9 mouse cellular contexts compared by ENCODE assay signal in the genomic region with DNA sequence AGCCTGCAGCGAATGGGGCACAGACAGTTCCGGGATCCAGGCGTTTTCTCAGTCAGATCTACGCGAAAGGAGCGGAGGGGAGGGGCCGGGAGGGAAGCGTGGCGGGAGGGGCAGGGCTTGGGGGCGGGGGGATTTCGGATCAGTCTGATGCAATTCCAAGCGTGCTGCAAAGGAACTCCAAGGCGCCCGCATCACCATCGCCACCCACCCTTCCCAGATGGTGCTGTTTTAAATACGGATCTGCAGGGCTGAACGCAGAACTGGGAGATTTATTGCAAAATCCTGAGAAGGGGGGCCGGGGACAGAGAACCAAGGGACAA. TPM values are rescaled to one million over a fixed set of nuclear protein-coding genes. Genes with fewer than 3 reads are reported as not detected.
DNase-seq lines count a peak whose midpoint lies in the region; ATAC-seq and TF ChIP-seq lines count a peak whose summit lies in the region.
"Had no signal": no experiment of that assay in that cellular context is flagged by ENCODE, and none has a peak within 500 bp of the region (broad histone marks: within the 10 kb centered on the region; RNA-seq: fewer than 3 reads in every experiment).

No protein-coding gene starts in this region.

- H3K27ac ChIP-seq in kidney, adult 2 months (ENCODE audit: insufficient read depth, low read depth, low read length): no peak overlapping the region
- peak overlapping the region; percentile 90; the same call in 1 of the 2 replicates for H3K27ac ChIP-seq in cerebellum, adult 2 months (ENCODE audit: insufficient read depth, low read length)
- H3K27ac ChIP-seq in forebrain, postnatal 0 days (ENCODE audit: low read depth, low read length): peak overlapping the region; percentile 88
- H3K27ac ChIP-seq in liver, embryonic 16.5 days (ENCODE audit: low read length): no peak overlapping the region

- 1% methylated on average over 18 of the region's 18 CpGs for WGBS in kidney, adult 2 months
- WGBS in cerebellum, adult 2 months: 0% methylated on average over 18 of the region's 18 CpGs
- under 1% methylated on average over 18 of the region's 18 CpGs for WGBS in forebrain, postnatal 0 days
- 2% methylated on average over 17 of the region's 18 CpGs for WGBS in liver, embryonic 16.5 days (ENCODE audit: insufficient replicate concordance)

- DNase-seq in kidney, adult 2 months: no peak
- DNase-seq in kidney, adult 8-10 months: no peak
- DNase-seq in cerebellum, adult 2 months: peak; percentile 89 to 95
- DNase-seq in forebrain, postnatal 0 days: peak; percentile 88
- DNase-seq in layer of hippocampus, adult 18-20 months (ENCODE audit: low spot score in 2 of 2): peak; percentile 84 to 96
- peak; percentile 78 for DNase-seq in right cerebral cortex, postnatal 14 days
- no peak for DNase-seq in ovary, postnatal 10 days (ENCODE audit: low spot score)

- no peaks in the 10 kb centered on the region; the same call in 1 of the 2 replicates for H3K4me1 ChIP-seq in kidney, adult 2 months (ENCODE audit: control insufficient read depth, insufficient read depth, low read length)
- H3K4me1 ChIP-seq in cerebellum, adult 2 months (ENCODE audit: control insufficient read depth, insufficient read depth, low read length): no peaks in the 10 kb centered on the region
- H3K4me1 ChIP-seq in forebrain, postnatal 0 days (ENCODE audit: insufficient read depth): peaks cover 13% of the 10 kb centered on the region; the same call in 1 of the 2 replicates
- H3K4me1 ChIP-seq in liver, embryonic 16.5 days (ENCODE audit: control insufficient read depth, low read depth, low read length): no peaks in the 10 kb centered on the region

- peak overlapping the region; percentile 81 for H3K9ac ChIP-seq in forebrain, postnatal 0 days
- H3K9ac ChIP-seq in liver, embryonic 16.5 days (ENCODE audit: low read depth, low read length): no peak overlapping the region

- no peaks in the 10 kb centered on the region for H3K36me3 ChIP-seq in kidney, adult 2 months (ENCODE audit: control insufficient read depth, insufficient read depth, low read length)
- H3K36me3 ChIP-seq in forebrain, postnatal 0 days (ENCODE audit: insufficient read depth): no peaks in the 10 kb centered on the region
- H3K36me3 ChIP-seq in liver, embryonic 16.5 days (ENCODE audit: control insufficient read depth, insufficient read depth): no peaks in the 10 kb centered on the region

- TF ChIP-seq POLR2A in kidney, adult 2 months (IDR thresholded peaks at IDR 0.05; ENCODE audit: low read depth, low read length): no peak
- TF ChIP-seq POLR2A in cerebellum, adult 2 months (IDR thresholded peaks at IDR 0.05; ENCODE audit: borderline replicate concordance, insufficient read depth, low read length): peak; percentile 56

- no peaks in the 10 kb centered on the region for H3K9me3 ChIP-seq in forebrain, postnatal 0 days (ENCODE audit: low read length)
- H3K9me3 ChIP-seq in liver, embryonic 16.5 days (replicated peaks; ENCODE audit: control insufficient read depth, low read length): no peaks in the 10 kb centered on the region

- ATAC-seq in forebrain, postnatal 0 days: peak; percentile 93
- ATAC-seq in liver, embryonic 16.5 days (ENCODE audit: low read depth): no peak

- TF ChIP-seq CTCF in kidney, adult 2 months (conservative IDR thresholded peaks at IDR 0.05; ENCODE audit: insufficient read depth, insufficient read length, low read depth, low read length): no peak
- no peak for TF ChIP-seq CTCF in cerebellum, adult 2 months (IDR thresholded peaks at IDR 0.05; ENCODE audit: borderline replicate concordance, insufficient read depth, low read depth, low read length)
- no peak for TF ChIP-seq CTCF in forebrain, postnatal 0 days (IDR thresholded peaks at IDR 0.05; ENCODE audit: low read depth)

- peaks cover 12% of the 10 kb centered on the region; the same call in 1 of the 2 replicates for H3K27me3 ChIP-seq in kidney, adult 2 months (replicated peaks; ENCODE audit: control insufficient read depth, insufficient read depth, low read length)
- no peaks in the 10 kb centered on the region for H3K27me3 ChIP-seq in cerebellum, adult 2 months (ENCODE audit: control insufficient read depth, insufficient read depth, low read length)
- H3K27me3 ChIP-seq in forebrain, postnatal 0 days (ENCODE audit: insufficient read depth, low read length): peaks cover 36% of the 10 kb centered on the region
- peaks cover 52% of the 10 kb centered on the region for H3K27me3 ChIP-seq in liver, embryonic 16.5 days (ENCODE audit: control insufficient read depth, insufficient read depth, low read depth, low read length)

- peak overlapping the region; percentile 97 for H3K4me2 ChIP-seq in forebrain, postnatal 0 days (ENCODE audit: low read depth)
- peak overlapping the region; percentile 8 for H3K4me2 ChIP-seq in liver, embryonic 16.5 days (ENCODE audit: low read depth, low read length)

- peak overlapping the region; percentile 8; the same call in 1 of the 2 replicates for H3K4me3 ChIP-seq in kidney, adult 2 months (ENCODE audit: insufficient read depth, low read depth, low read length)
- peak overlapping the region; percentile 69 for H3K4me3 ChIP-seq in cerebellum, adult 2 months (replicated peaks; ENCODE audit: insufficient read depth, low read depth, low read length)
- peak overlapping the region; percentile 55 for H3K4me3 ChIP-seq in forebrain, postnatal 0 days (ENCODE audit: low read depth, low read length)
- H3K4me3 ChIP-seq in liver, embryonic 16.5 days (ENCODE audit: low read depth, low read length): no peak overlapping the region

RNA-seq across cellular contexts. Expression of gene Bdnf, which starts 3.5 kb away (rescaled TPM):
- polyA plus RNA-seq in kidney, adult 2 months (2012; rRNA removed): 1.2 and 1.4 TPM in 2 replicates
- polyA plus RNA-seq in cerebellum, adult 2 months (2012; rRNA removed): 5.7 and 5.9 TPM in 2 replicates
- total RNA-seq in forebrain, postnatal 0 days (2014; rRNA removed): 4.6 and 8.0 TPM in 2 replicates
- 3.6 and 6.0 TPM in 2 replicates for polyA plus RNA-seq in forebrain, postnatal 0 days (2015; fragmentation: Nextera tagmentation; extraction: Ambion mirVana)
- total RNA-seq in layer of hippocampus, adult 18-20 months (2021): 10 to 100 TPM; 29.4 to 33.1 TPM
- 0.04 and 0.05 TPM in 2 replicates for polyA plus RNA-seq in liver, embryonic 16.5 days (2015; fragmentation: Nextera tagmentation; extraction: Ambion mirVana)
- total RNA-seq: neutrophil, adult 5-6 weeks had no signal

Comparison
In these comparisons a context has a peak if more than half of its experiments do, and no peak if none do; other contexts are left out.
1. DNase-seq: peak in cerebellum, adult 2 months (2 of 2), forebrain, postnatal 0 days (single experiment), layer of hippocampus, adult 18-20 months (2 of 2) and right cerebral cortex, postnatal 14 days (single experiment); none in kidney, adult 2 months (single experiment), kidney, adult 8-10 months (0 of 2) and ovary, postnatal 10 days (single experiment).
2. H3K27ac ChIP-seq: peak in cerebellum, adult 2 months (single experiment) and forebrain, postnatal 0 days (single experiment); none in kidney, adult 2 months (single experiment) and liver, embryonic 16.5 days (single experiment).